Mouse (Mus musculus): ENCODE results near the gene Suco. TPM values are rescaled to one million over a fixed set of nuclear protein-coding genes. Genes with fewer than 3 reads are reported as not detected.

The Suco gene
- total and polyA plus RNA-seq, 3 experiments = 6.4 to 6.8 TPM; not detected in 1

GRCm38 (mm10) chr1:161801321-161801720 is 75.2 kb downstream of the Suco start:
- no peaks in the 10 kb centered on the region for H3K79me2 ChIP-seq (ENCODE audit: control insufficient read depth, insufficient read depth, low read length, poor library complexity)
- TF ChIP-seq MAFK (IDR thresholded peaks at IDR 0.05; ENCODE audit: borderline replicate concordance, low read depth, low read length) (no peak), HCFC1 (IDR thresholded peaks at IDR 0.05; ENCODE audit: low read depth, low read length) (no peak), ZMIZ1 (IDR thresholded peaks at IDR 0.05; ENCODE audit: low read depth, low read length) (no peak), MYC (IDR thresholded peaks at IDR 0.05; ENCODE audit: low read depth, low read length) (no peak), E2F4 (IDR thresholded peaks at IDR 0.05; ENCODE audit: borderline replicate concordance, low read depth, low read length) (no peak), NELFE (IDR thresholded peaks at IDR 0.05; ENCODE audit: low read depth, low read length) (no peak), RAD21 (IDR thresholded peaks at IDR 0.05; ENCODE audit: low read depth, low read length) (no peak), KAT2A (conservative IDR thresholded peaks at IDR 0.05; ENCODE audit: low read depth, low read length) (no peak), MYB (IDR thresholded peaks at IDR 0.05; ENCODE audit: low read depth, low read length) (no peak), CHD1 (IDR thresholded peaks at IDR 0.05; ENCODE audit: low read depth, low read length) (no peak), ZKSCAN1 (IDR thresholded peaks at IDR 0.05; ENCODE audit: low read depth, low read length) (no peak), POLR2AphosphoS5 (IDR thresholded peaks at IDR 0.05; ENCODE audit: borderline replicate concordance, low read depth, low read length) (no peak), POLR2AphosphoS2 (IDR thresholded peaks at IDR 0.05; ENCODE audit: low read length) (no peak), BHLHE40 (IDR thresholded peaks at IDR 0.05; ENCODE audit: borderline replicate concordance, low read depth, low read length) (no peak), UBTF (IDR thresholded peaks at IDR 0.05; ENCODE audit: borderline replicate concordance, insufficient read depth, low read depth, low read length) (no peak)
- no peak overlapping the region for H3K27ac ChIP-seq (ENCODE audit: control insufficient read depth, low read depth, low read length)
- H3K4me1 ChIP-seq (ENCODE audit: control insufficient read depth in 1 of 2, insufficient read depth in 2 of 2, low read length in 2 of 2) = no peaks in the 10 kb centered on the region
- no peaks in the 10 kb centered on the region for H3K27me3 ChIP-seq (ENCODE audit: control insufficient read depth in 1 of 2, insufficient read depth in 2 of 2, low read length in 2 of 2)
- no peak for DNase-seq (ENCODE audit: low read depth, low spot score)
- no peaks in the 10 kb centered on the region for H3K36me3 ChIP-seq (ENCODE audit: control insufficient read depth in 1 of 2, insufficient read depth in 2 of 2, low read length in 2 of 2)
- H3K4me3 ChIP-seq (ENCODE audit: control insufficient read depth in 1 of 2, insufficient read depth in 1 of 2, low read depth in 2 of 2, low read length in 2 of 2) = no peak overlapping the region
- H3K9ac ChIP-seq (ENCODE audit: control insufficient read depth, low read depth, low read length, poor library complexity, severe bottlenecking) = no peak overlapping the region
- no peaks in the 10 kb centered on the region for H3K9me3 ChIP-seq (replicated peaks; ENCODE audit: insufficient read depth, low read length)

DNA sequence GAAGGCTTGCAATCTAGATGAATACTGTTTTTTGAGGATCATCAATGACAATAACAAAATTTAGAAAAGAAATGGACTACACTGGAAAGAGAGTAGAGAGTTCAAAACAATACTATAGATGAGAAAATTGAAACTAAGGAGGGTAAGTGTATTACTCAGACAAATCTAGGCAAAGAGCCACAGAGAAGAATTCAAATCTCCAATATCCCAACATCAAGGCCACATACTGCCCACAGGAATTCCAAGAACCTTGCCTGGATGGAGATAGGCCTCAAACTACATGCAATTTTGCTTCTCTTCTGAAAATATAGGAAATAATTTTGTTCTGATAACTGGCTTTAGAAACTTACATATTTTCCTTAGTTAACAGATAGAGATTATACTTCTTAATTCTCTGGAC is 76.2 kb downstream of the Suco start:
- H3K9me3 ChIP-seq (replicated peaks; ENCODE audit: insufficient read depth, low read length) = no peaks in the 10 kb centered on the region
- no peak overlapping the region for H3K27ac ChIP-seq (ENCODE audit: control insufficient read depth, low read depth, low read length)
- no peaks in the 10 kb centered on the region for H3K79me2 ChIP-seq (ENCODE audit: control insufficient read depth, insufficient read depth, low read length, poor library complexity)
- H3K9ac ChIP-seq (ENCODE audit: control insufficient read depth, low read depth, low read length, poor library complexity, severe bottlenecking) = no peak overlapping the region
- no peaks in the 10 kb centered on the region for H3K27me3 ChIP-seq (ENCODE audit: control insufficient read depth in 1 of 2, insufficient read depth in 2 of 2, low read length in 2 of 2)
- no peaks in the 10 kb centered on the region for H3K4me1 ChIP-seq (ENCODE audit: control insufficient read depth in 1 of 2, insufficient read depth in 2 of 2, low read length in 2 of 2)
- H3K4me3 ChIP-seq (ENCODE audit: control insufficient read depth in 1 of 2, insufficient read depth in 1 of 2, low read depth in 2 of 2, low read length in 2 of 2) = no peak overlapping the region
- TF ChIP-seq POLR2A (IDR thresholded peaks at IDR 0.05; ENCODE audit: control insufficient read depth in 1 of 2, insufficient read depth in 1 of 2, low read depth in 1 of 2, low read length in 2 of 2, poor library complexity in 1 of 2) (no peak), MEF2A (IDR thresholded peaks at IDR 0.05; ENCODE audit: extremely low read depth, insufficient replicate concordance, low read depth, low read length, poor library complexity, severe bottlenecking) (no peak), TBP (IDR thresholded peaks at IDR 0.05; ENCODE audit: low read depth, low read length) (no peak), NELFE (IDR thresholded peaks at IDR 0.05; ENCODE audit: low read depth, low read length) (no peak), JUND (IDR thresholded peaks at IDR 0.05; ENCODE audit: low read depth, low read length) (no peak), MAFK (IDR thresholded peaks at IDR 0.05; ENCODE audit: borderline replicate concordance, low read depth, low read length) (no peak), BHLHE40 (IDR thresholded peaks at IDR 0.05; ENCODE audit: borderline replicate concordance, low read depth, low read length) (no peak), ELF1 (IDR thresholded peaks at IDR 0.05; ENCODE audit: low read depth, low read length) (no peak), HCFC1 (IDR thresholded peaks at IDR 0.05; ENCODE audit: low read depth, low read length) (no peak), ZKSCAN1 (IDR thresholded peaks at IDR 0.05; ENCODE audit: low read depth, low read length) (no peak), SIN3A (IDR thresholded peaks at IDR 0.05; ENCODE audit: low read length) (no peak), USF2 (IDR thresholded peaks at IDR 0.05; ENCODE audit: borderline replicate concordance in 1 of 2, insufficient read depth in 1 of 2, low read depth in 1 of 2, low read length in 2 of 2) (no peak), MAX (IDR thresholded peaks at IDR 0.05; ENCODE audit: low read length) (no peak), MXI1 (IDR thresholded peaks at IDR 0.05; ENCODE audit: low read depth, low read length) (no peak), SMC3 (IDR thresholded peaks at IDR 0.05; ENCODE audit: low read depth, low read length) (no peak), TAL1 (IDR thresholded peaks at IDR 0.05; ENCODE audit: low read length) (no peak), GABPA (IDR thresholded peaks at IDR 0.05; ENCODE audit: low read depth, low read length) (no peak), CTCF (IDR thresholded peaks at IDR 0.05 in 2 of 3, conservative IDR thresholded peaks at IDR 0.05 in 1 of 3; ENCODE audit: control insufficient read depth in 1 of 3, insufficient read depth in 1 of 3, low read depth in 2 of 3, low read length in 3 of 3, poor library complexity in 1 of 3, severe bottlenecking in 1 of 3) (no peak), ZNF384 (IDR thresholded peaks at IDR 0.05; ENCODE audit: low read depth, low read length) (no peak), NRF1 (IDR thresholded peaks at IDR 0.05; ENCODE audit: insufficient read depth, low read depth, low read length, poor library complexity, severe bottlenecking) (no peak)
- DNase-seq (ENCODE audit: low read depth, low spot score) = no peak
- H3K36me3 ChIP-seq (ENCODE audit: control insufficient read depth in 1 of 2, insufficient read depth in 2 of 2, low read length in 2 of 2) = no peaks in the 10 kb centered on the region

Data from MEL (cell line).